Mouse (Mus musculus) olfactory bulb, adult 2 months (tissue): ENCODE measurements around the gene Med25.

ENCODE experiments used
- CTCF ChIP-seq: fragments of 200-500 bp; IDR thresholded peaks from 2 replicates; pipeline ENCODE4 v1.5.1; 2012; ENCODE audit warnings: low read depth, mild to moderate bottlenecking, low read length, moderate library complexity; ENCODE audit not compliant: insufficient read depth
- POLR2A ChIP-seq: fragments of 200-500 bp; IDR thresholded peaks from 2 replicates; pipeline ENCODE4 v1.6.1; 2012; ENCODE audit warnings: mild to moderate bottlenecking, low read depth, low read length, moderate library complexity; ENCODE audit not compliant: insufficient read depth

- TF ChIP-seq CTCF (no peak), POLR2A (no peak)
Observed at GRCm38 (mm10) chr7:44847772-44848171, 44.7 kb downstream of the Med25 start.
